Mouse (Mus musculus): ENCODE results near the gene Krtap2-4.

GRCm38 (mm10) chr11:99566530-99566929 lies 48.1 kb downstream of the Krtap2-4 start, which contains the start of gene Krtap3-1:
- TF ChIP-seq POLR2A (IDR thresholded peaks at IDR 0.05; ENCODE audit: insufficient read depth, low read depth, low read length) (no peak), CTCF (IDR thresholded peaks at IDR 0.05; ENCODE audit: insufficient read depth, low read depth, low read length) (no peak)

All from olfactory bulb, adult 2 months (tissue).